Mouse (Mus musculus) CD8-positive naive resting alpha-beta T cell, adult 57 days (primary cell): ENCODE measurements around the gene Marf1. TPM values are rescaled to one million over a fixed set of nuclear protein-coding genes. Genes with fewer than 3 reads are reported as not detected.

ENCODE experiments used
- total RNA-seq: library from RNA; stranded (reverse); gene quantifications from one replicate; pipeline ENCODE4 v1.2.4, GENCODE M21; 2023

Gene Marf1
- 62.5 TPM for total RNA-seq

DNA sequence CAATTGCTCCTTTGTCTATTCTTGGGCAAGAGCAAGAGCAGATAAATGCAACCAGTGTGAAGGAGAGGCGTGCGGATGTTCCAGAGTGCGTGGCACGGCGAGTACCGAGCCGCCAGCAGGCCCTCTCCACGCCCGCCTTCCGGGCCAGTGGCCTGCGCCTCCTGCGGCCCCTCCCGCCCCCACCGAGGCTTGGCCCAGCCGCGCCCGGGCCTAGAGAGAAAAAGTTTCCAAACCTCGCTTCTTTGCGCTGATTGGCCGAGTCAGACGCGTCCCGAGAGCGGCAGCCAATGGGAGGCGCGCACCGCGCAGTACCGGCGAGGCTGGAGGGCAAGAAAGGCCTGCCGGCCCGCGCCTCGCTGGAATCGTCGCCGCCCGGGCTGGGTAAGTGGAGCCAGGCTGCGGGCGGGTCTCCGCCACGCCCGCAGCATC, at the start of gene Marf1, which contains the start of gene Nde1:
Marf1 (minus strand) TSS at position 364 of the 429 bp plus-strand sequence.
Nde1 (plus strand) TSS at position 288 of the 429 bp plus-strand sequence.

Other genes with a start within 250 kb of the Marf1 start
- not detected for gene 2900011O08Rik, start 176.7 kb downstream of the Marf1 start, total RNA-seq
- not detected for gene Ifitm7, start 176.5 kb downstream of the Marf1 start, total RNA-seq
- gene Nde1, start 76 bp downstream of the Marf1 start, total RNA-seq = 40.4 TPM
- not detected for gene Myh11, start 128.0 kb upstream of the Marf1 start, total RNA-seq
- 44.0 TPM for gene Fopnl, start 154.1 kb upstream of the Marf1 start, total RNA-seq
- gene Abcc1, start 198.2 kb upstream of the Marf1 start, total RNA-seq = 50.7 TPM